Comparison of ENCODE assay signal across 12 mouse cellular contexts in the genomic region with DNA sequence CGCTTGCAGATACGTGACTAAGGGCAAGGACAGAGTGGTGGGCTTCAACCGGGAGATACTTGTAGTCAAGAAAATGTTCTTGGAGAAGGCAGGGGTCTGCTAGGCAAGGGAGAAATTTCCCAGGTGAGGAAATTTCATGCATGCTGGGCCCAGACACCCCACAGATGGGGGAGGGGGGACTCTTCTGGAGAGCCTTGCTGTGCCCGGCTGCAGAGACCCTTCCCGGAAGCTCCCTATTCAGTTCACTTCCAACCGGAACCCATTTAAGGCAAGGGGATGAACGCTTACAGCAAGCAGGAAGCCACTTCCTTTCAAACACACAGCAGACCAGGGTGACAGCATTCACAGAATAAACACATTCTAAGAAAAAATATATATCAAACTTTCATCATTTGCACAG.
"Had no signal": no experiment of that assay in that cellular context is flagged by ENCODE, and none has a peak within 500 bp of the region (broad histone marks: within the 10 kb centered on the region; RNA-seq: fewer than 3 reads in every experiment).

No protein-coding gene starts in this region.

- H3K9ac ChIP-seq: limb, embryonic 15.5 days; liver, embryonic 12.5 days; midbrain, embryonic 15.5 days; neural tube, embryonic 13.5 days had no signal

- ATAC-seq: intestine, embryonic 16.5 days; liver, embryonic 12.5 days; midbrain, embryonic 15.5 days had no signal

- DNase-seq: kidney, adult 2 months; retina, postnatal 1 day; right cerebral cortex, postnatal 4 days; spleen, adult 18-20 months; thymus, postnatal 36 days had no signal

- H3K4me2 ChIP-seq: limb, embryonic 15.5 days; liver, embryonic 12.5 days; midbrain, embryonic 15.5 days; neural tube, embryonic 13.5 days had no signal

- H3K27me3 ChIP-seq: limb, embryonic 15.5 days; liver, embryonic 12.5 days; midbrain, embryonic 15.5 days; neural tube, embryonic 13.5 days had no signal

- H3K36me3 ChIP-seq: limb, embryonic 15.5 days; liver, embryonic 12.5 days; midbrain, embryonic 10.5 days; midbrain, embryonic 15.5 days; neural tube, embryonic 13.5 days had no signal

- H3K4me1 ChIP-seq: limb, embryonic 15.5 days; liver, embryonic 12.5 days; midbrain, embryonic 10.5 days; midbrain, embryonic 15.5 days; neural tube, embryonic 13.5 days had no signal

- H3K9me3 ChIP-seq: limb, embryonic 15.5 days; liver, embryonic 12.5 days; midbrain, embryonic 10.5 days; midbrain, embryonic 15.5 days; neural tube, embryonic 13.5 days had no signal

- H3K4me3 ChIP-seq: limb, embryonic 15.5 days; liver, embryonic 12.5 days; midbrain, embryonic 10.5 days; midbrain, embryonic 15.5 days; neural tube, embryonic 13.5 days had no signal

- H3K27ac ChIP-seq: kidney, postnatal 0 days; limb, embryonic 15.5 days; liver, embryonic 12.5 days; midbrain, embryonic 10.5 days; midbrain, embryonic 15.5 days; neural tube, embryonic 13.5 days had no signal
